Mouse (Mus musculus) liver, embryonic 12.5 days (tissue): Measurements from ENCODE around the gene Dffb. TPM values are rescaled to one million over a fixed set of nuclear protein-coding genes. Genes with fewer than 3 reads are reported as not detected.
A peak's percentile ranks its signal among the peaks of the same experiment; 100 is the strongest.

Source experiments
- ATAC-seq: fragments of 200-750 bp; cut with Nextera tagmentation; 2 replicates; pipeline ENCODE4 v1.8.0; 2017; ENCODE audit warnings: moderate number of reproducible peaks, mild to moderate bottlenecking, moderate library complexity
- H3K27ac ChIP-seq: fragments of 300-500 bp; sonication (generic); 2 replicates; pipeline ENCODE4 v1.5.1; 2016; ENCODE audit warnings: mild to moderate bottlenecking
- H3K27me3 ChIP-seq: fragments of 300-500 bp; sonication (generic); replicated peaks from 2 replicates; pipeline ENCODE4 v1.6.1; 2016; ENCODE audit warnings: mild to moderate bottlenecking, moderate library complexity
- H3K36me3 ChIP-seq: fragments of 300-500 bp; sonication (generic); 2 replicates; pipeline ENCODE4 v1.6.1; 2016; ENCODE audit warnings: mild to moderate bottlenecking, moderate library complexity
- H3K4me1 ChIP-seq: fragments of 300-500 bp; sonication (generic); 2 replicates; pipeline ENCODE4 v1.6.1; 2016
- H3K4me2 ChIP-seq: fragments of 300-500 bp; sonication (generic); 2 replicates; pipeline ENCODE4 v1.6.1; 2016; ENCODE audit warnings: mild to moderate bottlenecking, moderate library complexity
- H3K4me3 ChIP-seq: fragments of 300-500 bp; sonication (generic); 2 replicates; pipeline ENCODE4 v1.5.1; 2016; ENCODE audit warnings: mild to moderate bottlenecking, moderate library complexity
- H3K9ac ChIP-seq: fragments of 300-500 bp; sonication (generic); 2 replicates; pipeline ENCODE4 v1.6.1; 2016; ENCODE audit warnings: mild to moderate bottlenecking, moderate library complexity
- H3K9me3 ChIP-seq: fragments of 300-500 bp; sonication (generic); replicated peaks from 2 replicates; pipeline ENCODE4 v1.6.1; 2016; ENCODE audit warnings: mild to moderate bottlenecking, moderate library complexity
- WGBS: fragments of 180-500 bp; shearing (Covaris S2); methylation state at CpG from one replicate; pipeline ENCODE4 v1.1.7; 2016; ENCODE audit not compliant: insufficient replicate concordance; 5-methylcytosine and 5-hydroxymethylcytosine counted together
- polyA plus RNA-seq: library from polyadenylated mRNA; unstranded; fragments of >200 nt; fragmentation: Nextera tagmentation; extraction: Ambion mirVana; gene quantifications from 2 replicates; pipeline ENCODE4 v1.2.1, GENCODE M21; 2016

The Dffb gene
- polyA plus RNA-seq, 1 experiment from 2014 or later: 12.4 TPM

DNA sequence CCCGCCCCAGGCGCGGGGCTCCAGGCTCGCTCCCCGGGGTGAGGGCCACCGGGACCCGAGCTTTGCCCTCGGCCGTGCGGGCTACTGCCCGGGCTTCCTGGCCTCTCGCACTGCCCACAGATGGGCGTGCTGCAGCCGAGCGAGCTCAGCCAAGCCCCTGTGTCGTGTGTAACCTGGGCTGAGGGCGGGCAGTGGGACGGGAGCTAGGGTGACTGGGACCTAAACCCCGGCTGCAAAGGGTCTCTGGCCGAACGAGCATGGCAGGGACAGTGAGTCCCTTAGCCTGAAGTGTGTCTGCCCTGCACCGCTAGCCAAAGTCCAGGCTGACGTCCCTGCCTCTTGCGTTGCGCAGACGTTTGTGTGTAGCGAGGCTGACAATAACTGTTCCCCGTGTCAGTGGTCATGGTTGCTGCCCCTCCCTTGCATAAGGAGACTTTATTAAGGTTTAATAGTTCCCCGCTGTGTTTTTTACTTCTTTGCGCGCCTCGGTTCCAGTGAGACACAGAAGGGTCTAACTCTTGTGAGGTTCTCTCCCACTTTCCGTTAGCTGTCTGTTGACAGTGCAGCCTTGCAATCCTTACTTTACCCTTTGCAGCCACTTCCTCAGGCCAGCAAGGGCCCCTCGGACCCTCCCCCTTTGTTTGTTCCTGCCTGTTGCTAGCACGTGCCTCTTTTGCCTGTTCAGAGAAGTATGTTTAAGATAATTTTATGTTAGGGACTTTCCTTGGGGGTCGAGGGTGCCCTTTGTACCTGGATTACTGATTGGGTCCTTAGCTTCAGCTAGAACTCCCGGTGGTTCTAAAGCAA is 17.3 kb downstream of the Dffb start:
- Histone ChIP-seq H3K9ac (peak overlapping the region; percentile 96), H3K27ac (peak overlapping the region; percentile 95), H3K4me2 (peak overlapping the region; percentile 91), H3K4me1 (peaks cover 28% of the 10 kb centered on the region), H3K9me3 (no peaks in the 10 kb centered on the region), H3K36me3 (peaks cover 34% of the 10 kb centered on the region), H3K4me3 (peak overlapping the region; percentile 85), H3K27me3 (peaks cover 22% of the 10 kb centered on the region)
- no peak for ATAC-seq
- under 1% methylated on average over 37 of the region's 37 CpGs for WGBS

DNA sequence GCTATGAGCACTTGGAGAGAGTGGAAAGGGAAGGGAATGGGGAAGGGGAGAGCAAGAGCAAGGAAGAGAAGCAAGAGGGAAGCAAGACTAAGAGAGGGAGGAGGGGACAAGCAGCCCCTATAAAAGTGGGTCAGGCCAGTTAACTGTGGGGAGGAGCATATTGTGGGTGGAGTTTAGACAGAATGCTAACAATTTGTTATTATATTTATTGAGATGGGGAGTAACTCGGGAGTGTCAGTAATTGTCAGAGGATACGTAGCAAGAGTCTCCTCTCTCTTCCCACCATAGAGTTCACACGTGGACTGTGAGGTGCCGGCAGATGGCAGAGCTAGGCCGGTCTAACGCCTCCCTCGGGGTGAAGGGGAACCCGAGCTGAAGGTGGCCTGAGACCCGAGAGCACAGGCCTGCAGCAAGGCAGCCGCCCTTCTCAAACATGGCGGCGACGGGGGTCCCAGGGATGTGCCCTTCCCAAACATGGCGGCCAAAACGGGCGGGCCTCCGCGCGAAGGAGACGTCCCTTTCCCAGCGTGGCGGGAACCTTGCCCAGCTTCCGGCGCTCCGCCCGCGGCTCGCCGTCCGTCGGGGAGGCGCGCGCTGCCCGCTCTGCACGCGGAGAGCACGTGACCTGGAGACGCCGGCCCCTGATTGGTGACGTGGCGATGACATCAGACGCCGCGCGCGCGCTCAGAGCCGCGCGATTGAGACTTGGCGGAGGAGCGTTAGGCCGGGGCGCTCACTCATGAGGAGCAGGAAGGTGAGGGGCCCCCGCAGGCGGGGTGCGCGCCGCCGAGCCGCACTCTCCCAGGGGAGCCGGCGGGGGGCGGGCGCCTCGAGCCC is 18.1 kb downstream of the Dffb start, which contains the start of gene A430005L14Rik:
TSS of gene A430005L14Rik (plus strand) at position 669 of the 837 bp plus-strand sequence.
- Histone ChIP-seq H3K9ac (peak within 1 kb of the TSS; percentile 96), H3K36me3 (peaks cover 25% of the 10 kb centered on the region), H3K4me2 (peak within 1 kb of the TSS; percentile 91), H3K27ac (peak within 1 kb of the TSS; percentile 95), H3K4me3 (peak within 1 kb of the TSS; percentile 85), H3K4me1 (peaks cover 28% of the 10 kb centered on the region), H3K27me3 (peaks cover 31% of the 10 kb centered on the region), H3K9me3 (no peaks in the 10 kb centered on the region)
- WGBS: 2% methylated on average over 66 of the region's 67 CpGs
- peak; percentile 97 for ATAC-seq

DNA sequence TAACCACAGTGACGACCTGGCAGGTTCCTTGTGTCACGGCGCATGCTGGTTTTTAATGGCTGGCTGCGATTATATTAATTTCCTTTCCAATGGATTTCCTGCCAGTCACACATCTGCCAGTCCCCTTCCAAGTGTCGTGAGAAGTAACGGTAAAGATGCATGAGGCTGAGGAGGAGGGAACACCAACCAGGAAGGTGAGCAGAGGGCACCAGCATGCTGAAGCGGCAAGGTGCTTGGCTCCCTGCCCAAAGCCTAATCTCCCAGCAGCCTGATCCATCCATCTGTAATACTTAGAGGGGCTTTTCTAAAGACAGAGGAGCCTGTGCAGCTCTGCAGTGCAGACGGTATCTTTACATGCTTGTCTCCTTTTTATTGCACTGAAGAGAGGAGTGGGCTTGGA is 19.3 kb downstream of the Dffb start:
- Histone ChIP-seq H3K36me3 (peaks cover 14% of the 10 kb centered on the region), H3K9ac (no peak overlapping the region), H3K27ac (no peak overlapping the region), H3K4me1 (peaks cover 28% of the 10 kb centered on the region), H3K9me3 (no peaks in the 10 kb centered on the region), H3K4me3 (no peak overlapping the region), H3K27me3 (peaks cover 35% of the 10 kb centered on the region), H3K4me2 (no peak overlapping the region)
- WGBS: 85% methylated on average over 8 of the region's 8 CpGs
- ATAC-seq: no peak

DNA sequence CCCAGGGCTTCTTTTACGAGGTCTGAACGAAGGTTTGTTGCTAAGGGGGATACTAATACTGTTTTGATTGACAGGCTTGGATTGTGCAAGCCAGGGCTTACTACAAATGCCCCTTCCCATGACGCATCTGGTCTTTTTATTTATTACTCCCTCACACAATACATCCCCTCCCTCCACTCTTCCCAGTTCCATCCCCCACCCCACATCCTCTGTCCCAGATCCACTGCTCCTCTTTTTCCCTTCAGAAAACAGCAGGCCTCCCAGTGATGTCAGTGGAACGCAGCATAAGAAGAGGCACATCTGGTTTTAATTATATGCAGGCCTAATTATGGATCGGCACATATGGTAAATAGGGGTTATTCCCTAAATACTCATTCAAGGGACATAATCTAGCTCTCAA is 23.2 kb downstream of the Dffb start:
- Histone ChIP-seq H3K4me2 (no peak overlapping the region), H3K27me3 (peaks cover 64% of the 10 kb centered on the region), H3K4me1 (peaks cover 7% of the 10 kb centered on the region), H3K9ac (no peak overlapping the region), H3K36me3 (no peaks in the 10 kb centered on the region), H3K9me3 (no peaks in the 10 kb centered on the region), H3K4me3 (no peak overlapping the region), H3K27ac (no peak overlapping the region)
- ATAC-seq: no peak
- WGBS: 51% methylated on average over 5 of the region's 5 CpGs

DNA sequence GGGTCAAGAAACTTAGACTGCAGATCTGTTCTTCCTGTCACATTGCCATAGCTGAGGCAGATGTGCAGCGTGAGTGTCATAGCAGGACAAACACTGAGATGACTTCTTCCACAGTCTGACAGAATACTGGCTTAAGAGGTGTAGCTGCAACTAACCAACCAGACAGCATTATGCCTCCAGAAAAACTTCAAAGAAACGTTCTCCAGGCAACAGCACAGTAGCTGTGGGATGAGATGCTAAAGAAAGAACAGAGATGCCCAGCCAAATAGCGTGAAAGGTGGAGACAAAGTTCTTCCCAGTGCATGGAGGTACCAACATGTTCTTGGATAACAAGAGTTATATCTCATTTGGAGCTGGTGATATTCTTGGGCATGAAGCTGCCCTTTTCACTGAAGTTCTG is 23.8 kb downstream of the Dffb start:
- no peak overlapping the region for H3K4me2 ChIP-seq
- 51% methylated on average over 3 of the region's 3 CpGs for WGBS
- H3K4me1 ChIP-seq: peaks cover 2% of the 10 kb centered on the region
- H3K27ac ChIP-seq: no peak overlapping the region
- no peak overlapping the region for H3K4me3 ChIP-seq
- peaks cover 70% of the 10 kb centered on the region for H3K27me3 ChIP-seq
- no peak for ATAC-seq
- no peaks in the 10 kb centered on the region for H3K9me3 ChIP-seq
- H3K9ac ChIP-seq: no peak overlapping the region
- H3K36me3 ChIP-seq: no peaks in the 10 kb centered on the region

DNA sequence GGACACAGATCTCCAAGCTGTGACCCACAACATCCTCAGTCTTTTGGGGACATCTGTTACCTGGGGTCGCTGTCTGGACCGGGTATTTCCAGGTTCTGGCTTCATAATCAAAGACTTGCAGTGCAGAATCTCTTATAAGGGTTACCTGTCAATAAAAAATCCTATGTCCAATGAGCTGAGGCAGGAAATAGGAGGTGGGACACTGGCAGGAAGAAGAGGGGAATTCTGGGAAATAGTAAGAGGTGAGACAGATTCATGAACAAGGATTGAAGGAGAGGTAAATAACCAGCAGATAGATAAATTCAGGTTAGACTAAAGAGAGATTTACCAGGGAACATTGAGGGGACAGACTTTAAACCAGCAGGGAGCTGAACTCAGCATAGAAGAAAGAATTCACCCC is 24.6 kb downstream of the Dffb start:
- no peaks in the 10 kb centered on the region for H3K36me3 ChIP-seq
- ATAC-seq: no peak
- H3K9ac ChIP-seq: no peak overlapping the region; the same call in 1 of the 2 replicates
- 42% methylated on average over 2 of the region's 2 CpGs for WGBS
- peaks cover 70% of the 10 kb centered on the region for H3K27me3 ChIP-seq
- H3K4me3 ChIP-seq: no peak overlapping the region
- no peak overlapping the region for H3K4me2 ChIP-seq
- no peaks in the 10 kb centered on the region for H3K9me3 ChIP-seq
- no peaks in the 10 kb centered on the region for H3K4me1 ChIP-seq
- no peak overlapping the region for H3K27ac ChIP-seq

DNA sequence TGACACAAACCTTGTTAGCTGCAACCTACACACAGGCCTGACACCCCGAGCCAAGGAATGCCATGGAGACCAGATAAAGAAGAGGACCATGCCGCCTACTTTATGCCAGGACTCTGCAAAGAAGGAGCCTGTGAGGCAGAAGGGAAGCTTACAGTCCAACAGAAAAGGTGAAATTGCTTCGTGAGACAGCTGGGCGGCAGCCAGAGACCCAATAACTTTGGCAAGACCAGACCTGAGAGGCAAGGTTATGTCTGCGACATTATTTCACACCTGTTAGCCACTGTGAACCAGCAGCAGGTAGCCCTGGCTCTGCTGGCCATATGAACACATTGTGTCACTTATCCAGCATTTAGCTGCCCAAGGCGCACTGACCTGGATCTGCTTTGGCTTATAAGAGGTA is 29.2 kb downstream of the Dffb start:
- 66% methylated on average over 6 of the region's 6 CpGs for WGBS
- H3K27ac ChIP-seq: no peak overlapping the region
- H3K27me3 ChIP-seq: peaks cover 66% of the 10 kb centered on the region
- H3K4me3 ChIP-seq: no peak overlapping the region
- H3K4me2 ChIP-seq: no peak overlapping the region
- no peaks in the 10 kb centered on the region for H3K36me3 ChIP-seq
- no peak overlapping the region for H3K9ac ChIP-seq
- ATAC-seq: no peak
- H3K9me3 ChIP-seq: no peaks in the 10 kb centered on the region
- H3K4me1 ChIP-seq: no peaks in the 10 kb centered on the region

DNA sequence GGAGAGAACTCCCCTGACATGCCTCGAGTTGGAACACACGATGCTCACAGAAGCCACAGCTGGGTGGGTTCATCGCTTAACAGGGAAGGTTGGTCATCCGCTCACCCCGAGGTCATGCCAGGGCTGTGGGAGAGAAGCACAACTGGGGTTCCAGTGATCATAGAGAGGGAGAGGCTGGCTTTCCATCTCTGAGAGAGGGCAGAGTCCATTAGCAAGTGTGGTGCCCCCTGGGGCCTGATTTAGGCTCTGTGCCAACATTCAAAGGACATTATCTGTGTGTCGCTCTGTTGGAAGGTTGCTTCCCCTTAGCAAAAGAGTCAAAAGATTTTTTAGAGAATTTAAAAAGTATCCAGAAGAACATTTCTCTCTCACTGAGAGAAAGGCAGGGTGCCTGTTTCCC is 30.7 kb downstream of the Dffb start:
- WGBS: 43% methylated on average over 6 of the region's 6 CpGs
- H3K4me3 ChIP-seq: no peak overlapping the region
- no peak overlapping the region for H3K27ac ChIP-seq
- no peaks in the 10 kb centered on the region for H3K36me3 ChIP-seq
- H3K4me2 ChIP-seq: no peak overlapping the region
- no peak for ATAC-seq
- no peaks in the 10 kb centered on the region for H3K4me1 ChIP-seq
- H3K27me3 ChIP-seq: peaks cover 56% of the 10 kb centered on the region
- no peaks in the 10 kb centered on the region for H3K9me3 ChIP-seq
- no peak overlapping the region for H3K9ac ChIP-seq

DNA sequence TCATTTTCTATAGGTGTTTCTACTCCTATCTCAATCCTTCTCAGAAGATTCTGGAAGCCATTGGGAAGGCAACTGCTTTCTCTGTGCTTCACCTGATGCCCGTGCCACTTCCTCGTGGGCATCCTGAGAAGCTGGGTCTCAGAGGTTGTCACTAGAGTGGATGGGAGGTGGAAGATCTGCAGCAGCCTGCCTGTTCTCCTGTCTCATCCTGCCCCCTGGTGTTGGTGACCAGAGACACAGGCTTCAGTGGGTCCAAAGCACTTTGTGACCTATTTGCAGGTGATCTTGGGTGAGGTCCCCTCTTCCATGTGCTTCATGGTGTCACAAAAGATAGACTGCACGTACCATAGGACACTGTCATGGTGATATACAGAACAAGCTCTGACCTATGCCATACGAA is 31.7 kb downstream of the Dffb start:
- H3K9me3 ChIP-seq: no peaks in the 10 kb centered on the region
- H3K9ac ChIP-seq: no peak overlapping the region
- peaks cover 52% of the 10 kb centered on the region for H3K27me3 ChIP-seq
- H3K27ac ChIP-seq: no peak overlapping the region
- ATAC-seq: no peak
- no peak overlapping the region for H3K4me3 ChIP-seq
- no peak overlapping the region for H3K4me2 ChIP-seq
- 38% methylated on average over 4 of the region's 4 CpGs for WGBS
- no peaks in the 10 kb centered on the region for H3K36me3 ChIP-seq
- H3K4me1 ChIP-seq: no peaks in the 10 kb centered on the region

DNA sequence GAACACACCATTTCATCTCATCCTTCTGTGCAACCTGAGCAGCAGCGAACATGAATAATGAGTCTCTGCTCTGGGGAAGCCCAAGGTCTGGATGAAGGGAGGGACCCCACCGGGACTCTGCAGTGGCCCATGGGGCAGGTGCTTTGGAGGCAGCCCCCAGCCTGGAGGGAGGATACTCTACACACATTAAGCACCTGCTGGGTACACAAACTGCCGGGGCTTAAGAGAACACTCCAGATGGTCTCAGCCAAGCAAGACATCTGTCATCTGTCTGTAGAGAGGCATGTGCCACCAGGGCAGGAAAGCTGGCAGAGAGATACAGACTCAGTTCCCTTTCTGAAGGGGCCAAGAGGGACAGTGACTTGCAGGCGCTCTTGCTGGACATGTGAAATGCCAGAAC is 45.0 kb downstream of the Dffb start:
- Histone ChIP-seq H3K9me3 (no peaks in the 10 kb centered on the region), H3K27me3 (no peaks in the 10 kb centered on the region), H3K36me3 (no peaks in the 10 kb centered on the region), H3K27ac (no peak overlapping the region), H3K4me2 (no peak overlapping the region), H3K4me3 (no peak overlapping the region), H3K4me1 (no peaks in the 10 kb centered on the region), H3K9ac (no peak overlapping the region)
- ATAC-seq: no peak
- 68% methylated on average over 4 of the region's 4 CpGs for WGBS

DNA sequence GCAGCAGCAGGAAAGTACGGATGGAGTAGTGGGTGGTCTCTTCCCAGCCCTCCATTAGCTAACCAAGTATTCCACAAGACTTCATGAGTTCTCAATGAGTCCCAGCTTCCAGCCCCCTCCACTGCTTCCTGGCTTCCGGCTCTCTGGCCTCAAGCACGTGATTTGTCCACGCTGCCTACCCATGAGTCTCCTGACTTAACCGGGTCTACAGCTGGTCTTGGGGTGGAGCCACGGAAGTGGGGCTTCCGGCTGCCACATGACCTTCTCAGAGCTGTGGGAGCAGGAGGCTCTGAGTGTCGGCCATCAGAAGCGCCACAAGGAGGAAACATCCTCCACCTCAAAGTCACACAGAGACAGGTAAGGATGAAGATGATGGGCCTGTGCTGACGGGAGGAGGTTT is 45.5 kb downstream of the Dffb start:
- no peak for ATAC-seq

DNA sequence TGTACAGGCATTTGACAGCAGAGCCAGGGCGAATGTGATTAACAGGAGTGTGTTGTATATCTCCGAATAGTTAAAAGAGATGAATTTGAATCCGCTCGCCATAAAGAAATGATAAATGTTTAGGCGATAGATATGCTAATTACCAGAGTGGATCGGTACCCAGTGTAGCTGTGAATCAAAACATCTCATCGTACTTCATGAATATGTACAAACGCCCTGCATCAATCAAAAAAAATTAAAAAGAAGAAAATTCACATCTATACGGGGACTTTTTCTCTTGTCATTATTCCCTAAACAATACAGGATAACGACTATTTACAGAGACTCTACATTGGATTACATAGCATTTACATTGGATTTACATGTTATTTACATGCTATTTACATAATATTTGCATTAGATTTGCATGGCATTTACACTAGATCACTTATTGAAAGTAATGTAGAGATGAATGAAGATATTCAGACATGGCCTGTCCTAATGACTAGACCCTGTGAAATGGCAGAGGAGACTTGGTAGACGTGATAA is 46.1 kb downstream of the Dffb start:
- no peak overlapping the region for H3K4me2 ChIP-seq
- H3K27ac ChIP-seq: no peak overlapping the region
- no peaks in the 10 kb centered on the region for H3K9me3 ChIP-seq
- H3K27me3 ChIP-seq: no peaks in the 10 kb centered on the region
- no peaks in the 10 kb centered on the region for H3K36me3 ChIP-seq
- H3K4me3 ChIP-seq: no peak overlapping the region
- H3K9ac ChIP-seq: no peak overlapping the region
- WGBS: 75% methylated on average over 11 of the region's 11 CpGs
- no peak for ATAC-seq
- no peaks in the 10 kb centered on the region for H3K4me1 ChIP-seq

More for the DNA sequence above, 45.5 kb downstream of the Dffb start:
- no peaks in the 10 kb centered on the region for H3K36me3 ChIP-seq
- H3K27me3 ChIP-seq: no peaks in the 10 kb centered on the region
- H3K4me1 ChIP-seq: no peaks in the 10 kb centered on the region
- H3K27ac ChIP-seq: no peak overlapping the region
- 46% methylated on average over 10 of the region's 10 CpGs for WGBS
- no peak overlapping the region for H3K4me3 ChIP-seq
- no peak overlapping the region for H3K4me2 ChIP-seq
- H3K9me3 ChIP-seq: no peaks in the 10 kb centered on the region
- H3K9ac ChIP-seq: no peak overlapping the region
